Mouse (Mus musculus): Measurements from ENCODE around the gene Herc4.

- TF ChIP-seq CTCF (IDR thresholded peaks at IDR 0.05; ENCODE audit: low read depth), result no peak
- TF ChIP-seq EP300 (optimal IDR thresholded peaks at IDR 0.05), result no peak
Measured at GRCm38 (mm10) chr10:63245846-63246245, 2.2 kb downstream of the Herc4 start.
